Mouse (Mus musculus): Measurements from ENCODE around the gene Hras.

Gene Hras

GRCm38 (mm10) chr7:141214310-141214709 is 20.5 kb upstream of the Hras start:
- DNase-seq (ENCODE audit: low read depth, low spot score): no peak

GRCm38 (mm10) chr7:141213605-141214235 is 19.9 kb upstream of the Hras start, which contains the start of gene Lmntd2:
Gene Lmntd2 (minus strand): TSS chr7:141214080.
- no peak for DNase-seq (ENCODE audit: low read depth, low spot score)

- DNase-seq (ENCODE audit: low read depth, low spot score): no peak
These were observed 19.3 kb upstream of the Hras start for GRCm38 (mm10) chr7:141213133-141213532.

GRCm38 (mm10) chr7:141210606-141211131 is 16.9 kb upstream of the Hras start:
- no peak for DNase-seq (ENCODE audit: low read depth, low spot score)

- DNase-seq (ENCODE audit: low read depth, low spot score): no peak
These were observed 16.3 kb upstream of the Hras start for GRCm38 (mm10) chr7:141210137-141210536.

- DNase-seq (ENCODE audit: low read depth, low spot score): peak; percentile 62
These were observed 15.7 kb upstream of the Hras start for GRCm38 (mm10) chr7:141209526-141209925.

- DNase-seq (ENCODE audit: low read depth, low spot score): no peak
These were observed 12.6 kb upstream of the Hras start for GRCm38 (mm10) chr7:141206182-141206937.

GRCm38 (mm10) chr7:141205504-141205903 is 11.7 kb upstream of the Hras start:
- no peak for DNase-seq (ENCODE audit: low read depth, low spot score)

- DNase-seq (ENCODE audit: low read depth, low spot score): no peak
These were observed 10.7 kb upstream of the Hras start for GRCm38 (mm10) chr7:141204546-141204945.

GRCm38 (mm10) chr7:141198121-141198520 is 4.3 kb upstream of the Hras start:
- no peak for DNase-seq (ENCODE audit: low read depth, low spot score)

GRCm38 (mm10) chr7:141196619-141197282 is 2.9 kb upstream of the Hras start:
- DNase-seq (ENCODE audit: low read depth, low spot score): no peak

GRCm38 (mm10) chr7:141195754-141196153 is 1.9 kb upstream of the Hras start:
- no peak for DNase-seq (ENCODE audit: low read depth, low spot score)

- peak; percentile 84 for DNase-seq (ENCODE audit: low read depth, low spot score)
These were observed 1.0 kb upstream of the Hras start for GRCm38 (mm10) chr7:141194830-141195229.

GRCm38 (mm10) chr7:141194409-141194808 is 604 bp upstream of the Hras start:
- no peak for DNase-seq (ENCODE audit: low read depth, low spot score)

- no peak for DNase-seq (ENCODE audit: low read depth, low spot score)
These were observed 403 bp downstream of the Hras start for GRCm38 (mm10) chr7:141193348-141193856.

GRCm38 (mm10) chr7:141192776-141193347 is 943 bp downstream of the Hras start:
- no peak for DNase-seq (ENCODE audit: low read depth, low spot score)

GRCm38 (mm10) chr7:141191796-141192685 is 1.8 kb downstream of the Hras start:
- no peak for DNase-seq (ENCODE audit: low read depth, low spot score)

GRCm38 (mm10) chr7:141191036-141191435 is 2.8 kb downstream of the Hras start:
- DNase-seq (ENCODE audit: low read depth, low spot score): no peak

GRCm38 (mm10) chr7:141190220-141190619 is 3.6 kb downstream of the Hras start:
- DNase-seq (ENCODE audit: low read depth, low spot score): no peak

- no peak for DNase-seq (ENCODE audit: low read depth, low spot score)
These were observed 5.1 kb downstream of the Hras start for GRCm38 (mm10) chr7:141188733-141189132.

GRCm38 (mm10) chr7:141188194-141188593 is 5.6 kb downstream of the Hras start:
- DNase-seq (ENCODE audit: low read depth, low spot score): no peak
